Mouse (Mus musculus): ENCODE data around the gene Taok3. TPM values are rescaled to one million over a fixed set of nuclear protein-coding genes. Genes with fewer than 3 reads are reported as not detected.

The Taok3 gene
- polyA plus RNA-seq, 1 experiment from 2014 or later, result 58.1 TPM

GRCm38 (mm10) chr5:117115193-117115767, 4.6 kb upstream of the Taok3 start:
- no peak for ATAC-seq
- peak overlapping the region; percentile 81 for H3K9ac ChIP-seq (replicated peaks; ENCODE audit: low read depth, low read length)
- H3K27ac ChIP-seq (ENCODE audit: low read length), result peak overlapping the region; percentile 89
- WGBS, result under 1% methylated on average over 34 of the region's 43 CpGs
- peak overlapping the region; percentile 98 for H3K4me2 ChIP-seq (ENCODE audit: low read length)
- H3K9me3 ChIP-seq (ENCODE audit: control insufficient read depth, low read length), result no peaks in the 10 kb centered on the region
- no peaks in the 10 kb centered on the region for H3K27me3 ChIP-seq (replicated peaks; ENCODE audit: control insufficient read depth, insufficient read depth, low read length)
- H3K4me3 ChIP-seq (replicated peaks; ENCODE audit: low read length), result peak overlapping the region; percentile 86
- peaks cover 20% of the 10 kb centered on the region for H3K4me1 ChIP-seq (replicated peaks; ENCODE audit: control insufficient read depth, insufficient read depth, low read length)
- H3K36me3 ChIP-seq (ENCODE audit: control insufficient read depth, insufficient read depth), result peaks cover 10% of the 10 kb centered on the region

GRCm38 (mm10) chr5:117115836-117116366, 4.0 kb upstream of the Taok3 start, which contains the start of gene Suds3:
TSS of gene Suds3 (minus strand) at chr5:117116113.
- peak; percentile 82 for ATAC-seq
- H3K27me3 ChIP-seq (replicated peaks; ENCODE audit: control insufficient read depth, insufficient read depth, low read length), result 0 out of 2 replicates have a peak, but pooled peaks cover under 1% of the 10 kb centered on the region
- peaks cover 25% of the 10 kb centered on the region for H3K4me1 ChIP-seq (replicated peaks; ENCODE audit: control insufficient read depth, insufficient read depth, low read length)
- under 1% methylated on average over 59 of the region's 59 CpGs for WGBS
- peak within 1 kb of the TSS; percentile 98 for H3K4me2 ChIP-seq (ENCODE audit: low read length)
- peaks cover 10% of the 10 kb centered on the region for H3K36me3 ChIP-seq (ENCODE audit: control insufficient read depth, insufficient read depth)
- peak within 1 kb of the TSS; percentile 89 for H3K27ac ChIP-seq (ENCODE audit: low read length)
- peak within 1 kb of the TSS; percentile 81 for H3K9ac ChIP-seq (replicated peaks; ENCODE audit: low read depth, low read length)
- H3K9me3 ChIP-seq (ENCODE audit: control insufficient read depth, low read length), result no peaks in the 10 kb centered on the region
- peak within 1 kb of the TSS; percentile 86 for H3K4me3 ChIP-seq (replicated peaks; ENCODE audit: low read length)

GRCm38 (mm10) chr5:117116660-117117059, 3.3 kb upstream of the Taok3 start:
- H3K4me3 ChIP-seq (replicated peaks; ENCODE audit: low read length), result no peak overlapping the region
- peaks cover 33% of the 10 kb centered on the region for H3K4me1 ChIP-seq (replicated peaks; ENCODE audit: control insufficient read depth, insufficient read depth, low read length)
- H3K9ac ChIP-seq (replicated peaks; ENCODE audit: low read depth, low read length), result no peak overlapping the region
- peaks cover 10% of the 10 kb centered on the region for H3K36me3 ChIP-seq (ENCODE audit: control insufficient read depth, insufficient read depth)
- H3K9me3 ChIP-seq (ENCODE audit: control insufficient read depth, low read length), result no peaks in the 10 kb centered on the region
- H3K27me3 ChIP-seq (replicated peaks; ENCODE audit: control insufficient read depth, insufficient read depth, low read length), result 0 out of 2 replicates have a peak, but pooled peaks cover 2% of the 10 kb centered on the region
- H3K4me2 ChIP-seq (ENCODE audit: low read length), result no peak overlapping the region
- WGBS, result 72% methylated on average over 2 of the region's 2 CpGs
- no peak for ATAC-seq
- no peak overlapping the region for H3K27ac ChIP-seq (ENCODE audit: low read length)

- H3K4me3 ChIP-seq (replicated peaks; ENCODE audit: low read length), result no peak overlapping the region
- no peak overlapping the region for H3K27ac ChIP-seq (ENCODE audit: low read length)
- WGBS, result 80% methylated on average over 2 of the region's 2 CpGs
- no peak for ATAC-seq
- peaks cover 6% of the 10 kb centered on the region for H3K36me3 ChIP-seq (ENCODE audit: control insufficient read depth, insufficient read depth)
- no peak overlapping the region for H3K9ac ChIP-seq (replicated peaks; ENCODE audit: low read depth, low read length)
- H3K4me1 ChIP-seq (replicated peaks; ENCODE audit: control insufficient read depth, insufficient read depth, low read length), result peaks cover 34% of the 10 kb centered on the region
- H3K4me2 ChIP-seq (ENCODE audit: low read length), result no peak overlapping the region
- 0 out of 2 replicates have a peak, but pooled peaks cover 2% of the 10 kb centered on the region for H3K27me3 ChIP-seq (replicated peaks; ENCODE audit: control insufficient read depth, insufficient read depth, low read length)
- no peaks in the 10 kb centered on the region for H3K9me3 ChIP-seq (ENCODE audit: control insufficient read depth, low read length)
These were observed 2.7 kb upstream of the Taok3 start for GRCm38 (mm10) chr5:117117241-117117640.

- H3K4me3 ChIP-seq (replicated peaks; ENCODE audit: low read length), result no peak overlapping the region
- H3K4me1 ChIP-seq (replicated peaks; ENCODE audit: control insufficient read depth, insufficient read depth, low read length), result peaks cover 34% of the 10 kb centered on the region
- H3K9ac ChIP-seq (replicated peaks; ENCODE audit: low read depth, low read length), result no peak overlapping the region
- no peak for ATAC-seq
- H3K4me2 ChIP-seq (ENCODE audit: low read length), result no peak overlapping the region
- 0 out of 2 replicates have a peak, but pooled peaks cover 2% of the 10 kb centered on the region for H3K27me3 ChIP-seq (replicated peaks; ENCODE audit: control insufficient read depth, insufficient read depth, low read length)
- H3K9me3 ChIP-seq (ENCODE audit: control insufficient read depth, low read length), result no peaks in the 10 kb centered on the region
- WGBS, result 76% methylated on average over 7 of the region's 7 CpGs
- peaks cover 1% of the 10 kb centered on the region; the same call in 1 of the 2 replicates for H3K36me3 ChIP-seq (ENCODE audit: control insufficient read depth, insufficient read depth)
- H3K27ac ChIP-seq (ENCODE audit: low read length), result no peak overlapping the region
These were observed 2.2 kb upstream of the Taok3 start for GRCm38 (mm10) chr5:117117716-117118115.

- no peak overlapping the region for H3K4me2 ChIP-seq (ENCODE audit: low read length)
- no peaks in the 10 kb centered on the region for H3K36me3 ChIP-seq (ENCODE audit: control insufficient read depth, insufficient read depth)
- H3K9ac ChIP-seq (replicated peaks; ENCODE audit: low read depth, low read length), result no peak overlapping the region
- peaks cover 34% of the 10 kb centered on the region for H3K4me1 ChIP-seq (replicated peaks; ENCODE audit: control insufficient read depth, insufficient read depth, low read length)
- 0 out of 2 replicates have a peak, but pooled peaks cover 2% of the 10 kb centered on the region for H3K27me3 ChIP-seq (replicated peaks; ENCODE audit: control insufficient read depth, insufficient read depth, low read length)
- no peaks in the 10 kb centered on the region for H3K9me3 ChIP-seq (ENCODE audit: control insufficient read depth, low read length)
- 89% methylated on average over 2 of the region's 2 CpGs for WGBS
- no peak for ATAC-seq
- no peak overlapping the region for H3K27ac ChIP-seq (ENCODE audit: low read length)
- H3K4me3 ChIP-seq (replicated peaks; ENCODE audit: low read length), result no peak overlapping the region
These were observed 1.7 kb upstream of the Taok3 start for GRCm38 (mm10) chr5:117118220-117118619.

- no peak for ATAC-seq
These were observed 1.1 kb upstream of the Taok3 start for GRCm38 (mm10) chr5:117118850-117119249.

GRCm38 (mm10) chr5:117120489-117121466, 849 bp downstream of the Taok3 start:
- Histone ChIP-seq H3K27ac (ENCODE audit: low read length) (no peak overlapping the region), H3K4me1 (replicated peaks; ENCODE audit: control insufficient read depth, insufficient read depth, low read length) (peaks cover 23% of the 10 kb centered on the region), H3K9me3 (ENCODE audit: control insufficient read depth, low read length) (no peaks in the 10 kb centered on the region), H3K4me2 (ENCODE audit: low read length) (peak overlapping the region; percentile 95), H3K9ac (replicated peaks; ENCODE audit: low read depth, low read length) (peak overlapping the region; percentile 69), H3K36me3 (ENCODE audit: control insufficient read depth, insufficient read depth) (no peaks in the 10 kb centered on the region), H3K27me3 (replicated peaks; ENCODE audit: control insufficient read depth, insufficient read depth, low read length) (0 out of 2 replicates have a peak, but pooled peaks cover 2% of the 10 kb centered on the region), H3K4me3 (replicated peaks; ENCODE audit: low read length) (peak overlapping the region; percentile 72)
- under 1% methylated on average over 40 of the region's 40 CpGs for WGBS
- ATAC-seq, result peak; percentile 32

More at GRCm38 (mm10) chr5:117118850-117119249, 1.1 kb upstream of the Taok3 start:
- H3K4me1 ChIP-seq (replicated peaks; ENCODE audit: control insufficient read depth, insufficient read depth, low read length), result peaks cover 34% of the 10 kb centered on the region
- H3K36me3 ChIP-seq (ENCODE audit: control insufficient read depth, insufficient read depth), result no peaks in the 10 kb centered on the region
- H3K9me3 ChIP-seq (ENCODE audit: control insufficient read depth, low read length), result no peaks in the 10 kb centered on the region
- H3K9ac ChIP-seq (replicated peaks; ENCODE audit: low read depth, low read length), result no peak overlapping the region
- no peak overlapping the region for H3K27ac ChIP-seq (ENCODE audit: low read length)
- 63% methylated on average over 8 of the region's 8 CpGs for WGBS
- H3K4me2 ChIP-seq (ENCODE audit: low read length), result peak overlapping the region; percentile 86; the same call in 1 of the 2 replicates
- 0 out of 2 replicates have a peak, but pooled peaks cover 2% of the 10 kb centered on the region for H3K27me3 ChIP-seq (replicated peaks; ENCODE audit: control insufficient read depth, insufficient read depth, low read length)
- H3K4me3 ChIP-seq (replicated peaks; ENCODE audit: low read length), result no peak overlapping the region

GRCm38 (mm10) chr5:117121657-117122056, 1.7 kb downstream of the Taok3 start:
- Histone ChIP-seq H3K36me3 (ENCODE audit: control insufficient read depth, insufficient read depth) (no peaks in the 10 kb centered on the region), H3K9ac (replicated peaks; ENCODE audit: low read depth, low read length) (no peak overlapping the region), H3K27me3 (replicated peaks; ENCODE audit: control insufficient read depth, insufficient read depth, low read length) (0 out of 2 replicates have a peak, but pooled peaks cover 2% of the 10 kb centered on the region), H3K4me2 (ENCODE audit: low read length) (no peak overlapping the region), H3K27ac (ENCODE audit: low read length) (no peak overlapping the region), H3K4me3 (replicated peaks; ENCODE audit: low read length) (no peak overlapping the region), H3K4me1 (replicated peaks; ENCODE audit: control insufficient read depth, insufficient read depth, low read length) (peaks cover 19% of the 10 kb centered on the region), H3K9me3 (ENCODE audit: control insufficient read depth, low read length) (no peaks in the 10 kb centered on the region)
- WGBS, result 2% methylated on average over 2 of the region's 2 CpGs
- no peak for ATAC-seq
